Mouse (Mus musculus) midbrain, embryonic 14.5 days (tissue): ENCODE results near the gene Gm21616. TPM values are rescaled to one million over a fixed set of nuclear protein-coding genes. Genes with fewer than 3 reads are reported as not detected.
"Not testable (repeated sequence)": the region's sequence is repeated elsewhere in the genome, so short reads cannot be mapped to it uniquely, and the experiment has no call there.

Experiments used
- ATAC-seq: fragments of 200-750 bp; cut with Nextera tagmentation; 2 replicates; pipeline ENCODE4 v1.8.0; 2017; ENCODE audit warnings: moderate number of reproducible peaks, moderate library complexity; ENCODE audit not compliant: low FRiP score, low TSS enrichment
- DNase-seq: peaks from one replicate; pipeline ENCODE4 v3.0.0-alpha.2; 2015
- H3K27ac ChIP-seq: fragments of 300-500 bp; sonication (generic); replicated peaks from 2 replicates; pipeline ENCODE4 v1.5.1; 2014; ENCODE audit warnings: mild to moderate bottlenecking, low read depth, low read length, moderate library complexity
- H3K27me3 ChIP-seq: fragments of 300-500 bp; sonication (generic); 2 replicates; pipeline ENCODE4 v1.6.1; 2014; ENCODE audit warnings: low read length, control low read depth, mixed read lengths; ENCODE audit not compliant: control insufficient read depth, insufficient read depth
- H3K36me3 ChIP-seq: fragments of 300-500 bp; sonication (generic); 2 replicates; pipeline ENCODE4 v1.6.1; 2014; ENCODE audit warnings: low read length, control low read depth; ENCODE audit not compliant: control insufficient read depth, insufficient read depth
- H3K4me1 ChIP-seq: fragments of 300-500 bp; sonication (generic); 2 replicates; pipeline ENCODE4 v1.6.1; 2014; ENCODE audit warnings: mild to moderate bottlenecking, antibody characterized with exemption, low read length, control low read depth; ENCODE audit not compliant: control insufficient read depth, insufficient read depth
- H3K4me2 ChIP-seq: fragments of 300-500 bp; sonication (generic); 2 replicates; pipeline ENCODE4 v1.6.1; 2014; ENCODE audit warnings: mild to moderate bottlenecking, low read length, moderate library complexity
- H3K4me3 ChIP-seq: fragments of 300-500 bp; sonication (generic); replicated peaks from 2 replicates; pipeline ENCODE4 v1.5.1; 2014; ENCODE audit warnings: low read depth, low read length
- H3K9ac ChIP-seq: fragments of 300-500 bp; sonication (generic); replicated peaks from 2 replicates; pipeline ENCODE4 v1.6.1; 2014; ENCODE audit warnings: mild to moderate bottlenecking, low read length, moderate library complexity
- H3K9me3 ChIP-seq: fragments of 300-500 bp; sonication (generic); 2 replicates; pipeline ENCODE4 v1.6.1; 2016; ENCODE audit warnings: low read length, control low read depth, mixed read lengths; ENCODE audit not compliant: control insufficient read depth
- WGBS: fragments of 180-500 bp; shearing (Covaris S2); extraction: QIAGEN DNeasy Blood & Tissue Kit; methylation state at CpG from one replicate; pipeline ENCODE4 v1.1.7; 2014; 5-methylcytosine and 5-hydroxymethylcytosine counted together
- polyA plus RNA-seq: library from polyadenylated mRNA; unstranded; fragments of >200 nt; fragmentation: Nextera tagmentation; extraction: Ambion mirVana; gene quantifications from 2 replicates; pipeline ENCODE4 v1.2.1, GENCODE M21; 2014

Gm21616 gene
- not detected in 2 replicates for polyA plus RNA-seq

- WGBS: no CpG with 5 or more reads among the region's 4 CpGs
- H3K9me3 ChIP-seq, ATAC-seq, H3K4me2 ChIP-seq, H3K27me3 ChIP-seq, H3K9ac ChIP-seq, H3K27ac ChIP-seq, H3K4me3 ChIP-seq, DNase-seq, H3K4me1 ChIP-seq, H3K36me3 ChIP-seq: not testable (repeated sequence)
Observed at GRCm38 (mm10) chrX:125435242-125435641, at the start of gene Gm21616. Gene Gm21616 (plus strand): TSS chrX:125435542.
